Mouse (Mus musculus) lung, adult 18-20 months (tissue): Measurements from ENCODE around the gene Gm8439.
"Not testable (repeated sequence)": the region's sequence is repeated elsewhere in the genome, so short reads cannot be mapped to it uniquely, and the experiment has no call there.

ENCODE experiments used
- DNase-seq, 2 experiments: peaks; one replicate each; pipeline ENCODE4 v3.0.0; 2022; ENCODE audit warnings: mixed read lengths in 2 of 2

The Gm8439 gene

DNA sequence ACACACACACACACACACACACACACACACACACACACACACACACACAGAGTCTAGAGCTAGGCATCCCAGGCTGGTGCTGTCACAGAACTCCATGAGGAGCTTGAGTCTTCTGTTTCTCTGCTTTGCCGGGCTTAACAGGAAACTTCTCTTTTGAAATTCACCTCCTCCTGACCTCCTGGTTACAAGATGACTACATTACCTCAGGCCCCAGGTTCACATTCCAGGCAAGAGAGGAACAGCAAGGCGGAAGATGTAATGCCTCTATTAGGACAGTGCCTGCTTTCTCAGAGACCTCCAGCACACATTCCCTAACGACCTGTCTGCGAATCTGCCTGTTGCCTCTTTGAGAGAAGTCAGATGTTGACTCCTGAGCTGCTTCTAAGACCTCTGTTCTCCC is at the start of gene Gm8439:
Gene Gm8439, plus strand, starts transcription at position 301 of the 400 bp plus-strand sequence.
- no peak for DNase-seq

DNA sequence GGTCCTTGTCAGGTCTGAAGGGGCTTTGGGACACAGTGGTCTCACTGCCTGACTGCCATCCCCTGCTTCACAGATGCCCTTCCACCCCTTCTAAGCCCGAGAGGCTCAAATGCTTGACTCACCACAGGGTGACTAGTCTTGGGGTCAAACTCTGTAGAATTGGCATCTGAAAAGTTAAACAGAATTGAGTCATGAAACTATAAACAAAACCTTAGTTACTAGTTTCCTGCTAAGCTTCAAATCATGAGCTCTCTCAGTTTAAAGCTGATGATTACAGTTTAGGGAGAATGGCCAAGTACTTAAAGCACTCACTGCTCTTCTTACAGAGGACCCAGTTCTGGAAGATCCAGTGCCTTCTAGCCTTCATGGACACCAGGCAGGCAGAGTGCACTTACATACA is 43.6 kb upstream of the Gm8439 start:
- DNase-seq, result no peak

DNA sequence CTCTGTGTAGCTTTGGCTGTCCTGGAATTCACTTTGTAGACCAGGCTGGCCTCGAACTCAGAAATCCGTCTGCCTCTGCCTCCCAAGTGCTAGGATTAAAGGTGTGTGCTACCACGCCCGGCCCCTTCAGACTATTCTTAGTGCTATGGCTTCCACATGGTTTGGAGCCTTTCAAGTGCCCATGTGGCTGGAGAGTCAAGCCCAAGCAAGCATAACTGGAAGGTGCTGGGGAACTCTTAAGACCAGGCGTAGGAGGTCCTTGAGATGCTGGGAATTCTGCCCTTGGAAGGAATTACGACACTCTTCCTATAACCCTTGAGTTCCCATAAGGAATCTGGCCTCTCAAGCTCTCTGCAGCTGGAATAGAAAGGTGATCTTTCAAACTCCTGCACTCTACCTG is 32.0 kb upstream of the Gm8439 start:
- peak; percentile 43 to 46 for DNase-seq

DNA sequence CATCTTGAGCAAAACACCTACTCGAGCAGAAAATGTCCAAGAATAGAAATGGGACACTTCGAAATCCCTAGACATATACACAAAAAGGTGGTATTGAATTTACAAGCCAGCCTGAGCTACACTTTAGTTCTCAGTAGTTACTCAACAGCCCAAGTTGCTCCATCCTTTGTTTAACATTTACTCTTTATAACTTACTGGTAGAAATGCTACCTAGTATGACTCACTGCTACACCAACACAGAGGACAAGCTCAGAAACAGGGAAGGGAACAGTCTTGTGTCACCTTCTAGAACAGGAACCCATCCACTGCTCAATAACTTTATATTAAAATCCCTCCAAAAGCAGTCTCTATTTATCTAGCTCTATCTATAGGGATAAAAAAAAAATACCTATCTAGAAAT is 22.8 kb upstream of the Gm8439 start:
- peak in 1 of 2 experiments; percentile 15 for DNase-seq

DNA sequence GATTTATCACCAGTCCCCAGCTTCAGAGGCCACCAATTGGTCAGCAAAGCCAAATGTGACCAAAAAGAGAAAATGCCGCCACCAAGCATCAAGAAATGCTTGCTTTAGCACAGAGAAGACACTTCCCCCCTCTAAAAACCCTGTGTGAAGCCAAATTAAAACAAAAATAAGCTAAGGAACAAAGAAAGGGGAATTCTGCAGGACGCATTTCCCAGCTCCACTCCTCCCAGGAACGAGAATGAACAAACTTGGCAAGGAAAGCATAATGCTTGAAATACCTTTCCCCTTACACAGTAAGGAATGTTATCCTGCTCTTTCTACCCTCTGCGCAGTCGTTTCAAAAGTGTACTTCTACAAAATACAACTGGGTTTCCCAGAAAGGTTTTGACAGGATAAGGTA is 20.5 kb upstream of the Gm8439 start:
- DNase-seq, result peak; percentile 15 to 50

DNA sequence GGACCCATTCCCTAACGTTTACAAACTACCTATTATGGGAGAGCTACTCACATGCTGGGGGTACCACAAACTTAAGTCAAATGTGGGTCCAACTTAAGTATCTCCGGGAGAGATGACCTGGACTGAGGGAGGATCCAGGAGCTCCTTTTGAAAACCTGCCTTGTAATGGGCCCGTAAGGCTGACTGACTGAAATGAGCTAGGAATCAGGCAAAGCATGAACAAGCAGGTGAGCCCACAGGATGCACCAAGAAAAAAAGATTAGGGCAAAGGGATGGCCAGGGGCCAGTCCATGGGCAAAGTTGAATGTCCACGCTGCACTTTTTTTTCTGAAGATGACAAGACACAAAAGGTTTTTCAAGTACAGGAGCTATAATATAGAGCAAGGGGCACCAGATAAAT is 19.5 kb upstream of the Gm8439 start:
- DNase-seq, result no peak

DNA sequence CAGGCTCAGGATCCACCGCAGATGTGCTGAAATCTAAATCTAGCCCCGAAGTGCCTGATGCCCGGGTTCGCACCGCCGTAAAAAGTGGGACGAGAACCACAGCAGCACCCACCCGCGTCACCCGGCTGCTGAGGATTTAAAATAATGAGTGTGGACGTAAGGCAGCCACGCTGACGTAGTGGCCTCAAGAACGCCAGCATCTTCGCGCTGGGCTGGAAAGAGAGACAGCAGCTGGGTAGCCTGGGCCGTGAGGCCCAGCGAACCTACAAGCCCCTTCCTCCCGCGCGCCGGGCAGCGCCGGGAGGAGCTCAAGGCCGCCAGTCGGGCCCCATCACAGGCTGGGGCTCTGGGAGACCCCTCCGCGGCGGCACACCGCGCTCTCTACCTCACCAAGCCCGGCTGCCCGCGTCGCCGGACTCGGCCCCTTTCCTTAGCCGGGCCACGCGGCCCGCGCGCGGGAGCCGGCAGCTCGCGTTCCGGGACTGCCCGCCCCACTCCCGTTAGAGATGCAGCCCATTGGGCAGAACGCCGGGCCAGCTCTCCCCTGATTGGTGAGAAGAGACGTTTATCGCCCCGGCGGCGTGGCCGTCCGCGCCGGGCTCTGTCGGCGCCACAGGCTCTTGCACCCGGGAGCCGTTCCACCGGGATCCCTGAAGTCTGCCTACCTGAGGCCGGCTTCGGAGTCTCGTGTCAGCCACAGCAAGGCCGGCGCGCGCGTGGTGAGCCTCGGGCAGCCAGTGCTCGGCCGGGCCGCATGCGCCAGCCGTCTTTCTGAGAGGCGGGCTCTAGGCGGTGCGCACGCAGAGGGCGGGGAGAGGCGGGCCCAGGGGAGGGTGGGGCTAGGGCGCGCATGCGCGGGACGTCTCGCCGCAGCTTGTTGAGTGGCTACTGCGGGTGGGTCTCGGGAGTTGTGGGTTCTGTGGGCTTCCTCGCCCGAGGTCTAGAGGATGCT is 18.8 kb upstream of the Gm8439 start, which contains the start of gene Ctps:
Gene Ctps, minus strand, starts transcription at position 791 of the 952 bp plus-strand sequence.
- peak; percentile 93 for DNase-seq

DNA sequence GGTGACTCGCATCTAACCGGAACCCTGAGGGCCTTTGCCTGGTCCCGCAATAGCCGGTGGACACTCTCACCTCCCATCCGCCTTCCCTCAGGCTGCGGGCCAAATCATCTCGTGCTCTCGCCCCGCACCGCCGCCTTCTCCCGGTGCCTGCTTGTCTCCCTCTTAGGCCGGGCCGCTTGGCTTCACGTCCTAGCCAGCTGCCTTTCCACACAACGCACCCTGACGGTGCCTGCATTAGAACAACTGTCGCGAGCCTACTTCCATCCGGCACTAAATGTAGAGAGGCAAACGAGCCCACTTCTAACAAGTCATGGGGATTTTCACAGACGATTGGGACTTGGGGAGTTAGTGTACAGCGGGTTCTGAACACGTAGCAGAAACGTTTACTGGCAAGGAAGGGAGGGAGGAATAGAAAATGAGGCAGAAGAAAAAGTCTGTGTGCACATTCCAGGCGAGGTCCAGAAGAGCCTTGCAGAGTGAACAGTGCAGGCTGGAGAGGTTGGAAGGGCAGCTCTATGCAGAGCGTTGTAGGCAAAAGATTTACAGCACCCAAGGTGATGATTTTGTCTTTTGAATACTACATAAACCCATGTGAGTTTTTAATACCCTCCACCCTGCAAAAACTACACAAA is 18.0 kb upstream of the Gm8439 start:
- no peak for DNase-seq

DNA sequence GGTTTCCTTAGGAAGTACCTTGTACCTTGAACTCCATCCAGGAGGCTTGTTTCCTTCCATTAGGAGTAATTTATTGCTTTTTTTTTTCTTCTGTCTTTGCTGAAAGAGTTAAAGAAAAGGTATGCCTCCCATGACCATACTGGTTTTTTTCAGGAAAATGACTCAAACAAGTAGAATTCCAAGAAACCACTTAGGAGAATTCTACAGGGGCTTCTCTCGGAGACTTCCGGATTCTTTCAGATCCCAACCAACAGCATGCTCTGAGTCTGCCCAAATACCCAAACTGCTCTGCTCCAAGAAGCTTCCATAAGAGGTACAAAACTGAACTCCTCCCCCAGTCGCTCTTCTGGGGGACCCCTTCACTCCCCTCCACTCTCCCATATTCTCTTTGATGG is 17.5 kb upstream of the Gm8439 start:
- DNase-seq, result no peak

DNA sequence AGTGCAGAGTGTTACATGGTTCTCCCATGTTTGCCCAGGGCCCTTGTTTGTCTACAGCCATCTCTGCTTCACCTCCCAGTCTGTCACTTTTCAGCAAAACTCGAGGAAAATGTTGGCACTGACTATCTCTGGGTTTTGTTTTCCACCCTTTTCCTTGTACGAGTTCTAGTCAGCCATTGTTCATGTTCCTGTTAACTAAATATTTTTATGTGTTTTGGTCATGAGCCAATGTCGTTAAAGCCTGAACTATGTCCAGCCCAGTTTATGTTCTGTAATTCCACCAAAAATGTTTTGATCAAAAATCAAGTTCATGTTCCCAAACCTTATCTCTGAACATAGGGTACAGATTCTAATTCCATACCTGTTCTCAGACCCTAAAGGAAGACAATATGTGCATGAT is 16.9 kb upstream of the Gm8439 start:
- peak in 1 of 2 experiments; percentile 14 for DNase-seq

DNA sequence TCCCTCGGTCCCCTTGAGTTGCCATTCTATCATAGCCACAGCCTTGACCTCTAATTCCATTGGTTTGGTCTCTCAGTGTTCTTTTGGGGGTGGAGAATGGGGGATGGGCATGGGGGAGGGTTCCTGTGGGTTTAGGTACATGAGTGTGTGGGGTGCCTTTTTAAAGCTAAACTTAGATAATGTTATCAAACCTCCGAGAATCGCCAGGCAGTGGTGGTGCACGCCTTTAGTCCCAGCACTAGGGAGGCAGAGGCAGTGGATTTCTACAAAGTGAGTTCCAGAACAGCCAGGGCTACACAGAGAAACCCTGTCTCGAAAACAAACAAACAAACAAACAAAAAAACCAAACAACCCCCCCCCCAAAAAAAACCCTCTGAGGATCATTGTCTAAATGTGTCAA is 7.7 kb upstream of the Gm8439 start:
- DNase-seq, result no peak

DNA sequence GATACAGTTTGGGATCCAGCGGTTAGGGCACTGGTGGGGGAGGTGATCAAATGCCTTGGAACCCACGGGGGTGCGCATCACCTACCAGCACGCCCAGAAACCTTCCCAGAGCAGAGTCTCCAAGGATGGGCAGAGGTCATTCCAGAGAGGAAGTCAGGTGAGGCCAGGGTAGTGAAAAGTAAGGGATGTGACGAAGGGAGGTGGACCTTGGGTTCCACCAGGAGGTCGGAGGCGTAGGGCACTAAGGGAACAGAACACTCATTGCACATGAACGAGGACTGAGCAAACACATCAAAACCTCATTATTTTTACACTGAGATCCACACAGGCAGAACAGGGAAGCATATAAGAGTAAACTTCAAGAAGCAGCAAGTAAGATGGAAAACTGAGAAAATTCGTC is 6.8 kb upstream of the Gm8439 start:
- no peak for DNase-seq

DNA sequence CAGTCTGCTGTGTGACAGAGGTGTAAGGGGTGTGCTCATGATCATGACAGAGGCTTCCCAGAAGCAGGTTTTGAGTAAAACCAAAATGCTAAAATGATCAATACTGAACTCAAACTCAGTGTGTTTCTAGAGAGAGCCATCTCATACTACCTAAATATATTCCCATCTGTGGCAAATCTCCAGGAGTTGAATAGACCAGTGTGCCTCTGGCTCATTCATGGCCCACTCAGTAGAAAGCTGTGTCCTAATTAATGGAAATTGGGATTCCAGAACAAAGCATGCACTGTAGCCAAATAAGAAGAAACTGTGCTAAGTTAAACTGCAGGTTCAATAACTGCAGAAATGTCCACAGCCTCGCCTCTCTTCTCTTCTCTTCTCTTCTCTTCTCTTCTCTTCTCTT is 1.6 kb upstream of the Gm8439 start:
- DNase-seq, result no peak

DNA sequence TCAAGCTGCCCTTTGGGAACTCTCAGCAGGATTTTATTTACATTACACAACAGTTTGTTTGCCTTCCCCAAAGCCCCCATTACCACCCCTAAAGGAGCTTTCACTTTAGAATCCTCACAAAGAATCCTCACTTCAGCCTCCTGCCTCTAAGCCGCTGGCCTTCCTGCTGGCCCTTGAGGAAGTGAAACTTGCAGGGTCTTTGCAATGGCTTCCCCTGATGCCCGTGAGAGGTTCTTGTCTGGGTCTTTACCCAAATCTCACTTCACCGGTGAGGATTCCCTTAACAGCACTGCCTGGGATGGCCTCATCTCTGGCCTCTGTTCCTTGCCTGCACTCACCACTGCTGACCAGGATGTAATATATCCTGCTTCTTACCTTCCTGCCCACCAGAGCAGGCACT is 525 bp downstream of the Gm8439 start:
- no peak for DNase-seq

DNA sequence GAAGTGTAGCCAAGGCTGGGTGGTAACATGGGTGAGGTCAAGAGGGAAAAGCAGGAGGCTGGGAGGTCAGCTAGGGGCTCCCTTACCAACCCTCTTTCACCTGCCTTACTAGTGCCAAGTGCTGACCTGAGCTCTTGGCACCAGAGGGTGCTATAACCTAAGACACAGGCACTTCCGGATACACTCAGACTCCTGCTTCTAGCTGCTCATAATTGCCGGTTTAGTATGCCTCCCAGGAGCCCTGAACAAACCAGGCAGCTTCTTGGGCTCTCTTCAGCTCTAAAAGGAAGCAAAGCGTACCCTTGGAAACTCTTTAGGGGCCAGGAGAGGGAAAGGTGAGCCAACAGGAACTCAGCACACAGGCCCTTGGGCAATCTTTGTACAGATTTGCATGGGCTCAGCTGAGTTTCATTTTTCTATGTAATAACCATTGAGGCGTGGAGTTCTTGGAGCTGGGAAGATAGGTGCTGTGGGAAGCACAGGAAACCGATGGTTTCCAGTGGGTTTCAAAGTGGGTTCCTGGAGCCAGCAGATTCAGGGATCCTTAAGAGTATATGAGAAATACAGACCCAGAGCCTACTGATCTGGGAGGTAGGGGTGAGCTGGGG is 1.4 kb downstream of the Gm8439 start:
- peak; percentile 61 to 64 for DNase-seq

DNA sequence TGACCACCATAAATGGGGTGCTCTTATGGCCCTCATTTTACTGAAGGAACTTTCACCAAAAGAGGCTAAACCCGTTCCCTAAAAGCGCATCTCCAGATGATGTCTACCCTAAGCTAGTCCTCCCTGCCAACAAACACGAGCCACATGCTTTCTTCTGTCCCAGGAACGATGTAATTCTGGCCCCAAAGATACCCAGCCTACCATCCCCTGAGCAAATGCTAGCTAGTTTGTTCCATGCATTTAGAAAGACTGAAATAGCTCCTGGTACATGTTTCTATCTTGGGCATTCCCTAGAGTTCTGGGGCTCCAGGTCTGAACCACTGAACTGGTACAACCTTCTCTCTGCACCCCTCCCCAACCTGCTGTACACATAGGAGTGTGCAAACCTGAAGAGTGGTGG is 2.4 kb downstream of the Gm8439 start:
- DNase-seq, result no peak

DNA sequence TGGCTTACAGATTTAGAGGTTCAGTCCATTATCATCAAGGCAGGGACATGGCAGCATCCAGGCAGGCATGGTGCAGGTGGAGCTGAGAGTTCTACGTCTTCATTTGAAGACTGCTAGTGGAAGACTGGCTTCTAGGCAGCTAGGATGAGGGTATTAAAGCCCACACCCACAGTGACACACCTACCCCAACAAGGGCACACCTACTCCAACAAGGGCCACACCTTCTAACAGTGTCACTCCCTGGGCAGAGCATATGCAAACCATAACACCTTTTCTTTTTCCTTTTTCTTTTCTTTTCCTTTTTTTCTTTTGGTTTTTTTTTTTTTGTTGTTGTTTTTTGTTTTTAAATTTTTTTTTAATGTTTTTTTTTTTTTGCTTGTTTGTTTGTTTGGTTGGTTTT is 7.7 kb downstream of the Gm8439 start:
- DNase-seq, result not testable (repeated sequence)

DNA sequence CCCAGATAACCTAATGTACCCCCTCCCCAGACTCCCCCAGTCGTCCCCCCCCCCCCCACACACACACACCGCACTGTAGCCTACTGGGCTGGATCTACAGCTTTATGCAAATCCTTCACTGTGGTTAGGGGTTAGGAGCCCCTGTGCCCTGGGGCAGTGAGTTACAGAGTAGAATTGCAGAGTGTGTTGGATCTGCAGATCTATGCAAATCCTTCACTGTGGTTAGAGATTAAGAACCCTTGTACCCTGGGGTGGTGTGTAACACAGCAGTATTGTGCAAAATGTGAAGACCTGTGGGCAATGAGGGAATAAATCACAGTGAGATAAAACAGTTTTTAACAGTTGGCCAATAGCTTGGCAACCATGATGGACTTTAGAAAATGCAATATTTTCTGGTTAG is 10.4 kb downstream of the Gm8439 start:
- no peak for DNase-seq

DNA sequence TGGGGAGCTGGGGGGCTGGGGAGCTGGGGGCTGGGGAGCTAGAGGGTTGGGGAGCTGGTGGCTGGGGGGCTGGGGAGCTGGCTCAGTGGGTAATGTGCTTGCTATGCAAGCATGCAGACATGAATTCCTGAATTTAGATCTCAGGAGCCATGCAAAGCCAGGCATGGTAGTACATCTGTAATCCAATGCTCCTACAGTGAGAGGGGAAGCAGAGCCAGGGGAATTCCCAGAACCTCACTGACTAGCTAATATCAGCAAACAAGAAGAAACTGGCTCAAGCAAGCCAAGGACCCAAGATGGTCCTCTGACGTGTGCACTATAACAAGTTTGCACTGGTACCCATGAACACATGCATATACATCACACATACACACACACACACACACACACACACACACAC is 13.2 kb downstream of the Gm8439 start:
- no peak for DNase-seq

DNA sequence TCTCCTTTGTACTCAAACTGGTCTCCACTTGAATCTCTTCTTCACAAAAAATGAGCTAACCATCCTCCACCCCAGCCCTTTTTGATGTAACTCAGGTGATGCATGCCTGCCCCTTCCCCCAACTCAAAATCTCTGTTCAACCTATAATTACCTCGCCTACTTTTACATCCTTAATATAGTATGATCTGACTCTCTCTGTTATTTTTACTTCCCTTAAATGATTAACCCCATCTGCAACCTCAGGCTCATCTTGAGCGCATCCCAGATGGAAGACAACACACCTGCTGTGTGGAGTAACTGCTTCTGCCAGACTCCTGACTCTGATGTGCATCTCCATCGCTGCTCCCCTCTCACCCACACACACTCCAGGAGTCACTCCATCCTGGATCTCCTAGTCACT is 14.1 kb downstream of the Gm8439 start:
- no peak for DNase-seq

DNA sequence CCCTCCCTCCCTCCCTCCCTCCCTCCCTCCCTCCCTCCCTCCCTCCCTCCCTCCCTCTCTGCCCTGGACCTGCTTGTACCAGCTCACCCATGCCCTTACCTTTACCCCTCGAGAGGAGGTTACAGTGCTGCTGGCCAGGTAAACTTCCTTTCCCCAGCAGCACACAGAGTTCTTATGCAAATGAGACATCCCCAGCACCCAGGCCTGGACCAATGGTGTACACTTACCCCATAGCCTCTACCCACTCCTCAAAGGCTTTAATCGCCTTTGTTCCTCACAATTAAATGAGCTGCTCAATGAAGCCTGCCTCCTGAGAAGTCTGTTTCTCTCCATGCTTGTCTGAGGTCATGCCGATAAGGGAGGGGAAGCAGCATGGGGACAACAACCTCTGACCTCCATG is 18.4 kb downstream of the Gm8439 start:
- no peak for DNase-seq

DNA sequence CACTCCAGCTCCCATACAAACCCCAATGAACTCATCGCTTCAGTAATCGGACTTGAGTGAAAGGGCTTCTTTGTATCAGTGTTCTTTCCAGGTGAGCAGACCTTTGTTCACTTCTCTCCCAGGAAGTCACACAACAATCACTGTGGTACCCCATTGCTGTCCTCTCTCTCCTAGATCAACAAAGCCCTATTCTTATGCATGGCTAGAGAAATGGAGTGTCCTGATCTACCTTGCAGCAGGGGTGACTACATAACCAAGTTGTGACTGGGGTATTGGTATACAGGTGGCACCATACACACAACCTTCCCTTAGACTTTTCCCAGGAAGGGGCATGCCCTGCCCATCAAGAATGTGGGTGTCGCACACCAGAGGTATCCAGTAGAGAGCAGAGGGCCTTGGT is 22.5 kb downstream of the Gm8439 start:
- no peak for DNase-seq

DNA sequence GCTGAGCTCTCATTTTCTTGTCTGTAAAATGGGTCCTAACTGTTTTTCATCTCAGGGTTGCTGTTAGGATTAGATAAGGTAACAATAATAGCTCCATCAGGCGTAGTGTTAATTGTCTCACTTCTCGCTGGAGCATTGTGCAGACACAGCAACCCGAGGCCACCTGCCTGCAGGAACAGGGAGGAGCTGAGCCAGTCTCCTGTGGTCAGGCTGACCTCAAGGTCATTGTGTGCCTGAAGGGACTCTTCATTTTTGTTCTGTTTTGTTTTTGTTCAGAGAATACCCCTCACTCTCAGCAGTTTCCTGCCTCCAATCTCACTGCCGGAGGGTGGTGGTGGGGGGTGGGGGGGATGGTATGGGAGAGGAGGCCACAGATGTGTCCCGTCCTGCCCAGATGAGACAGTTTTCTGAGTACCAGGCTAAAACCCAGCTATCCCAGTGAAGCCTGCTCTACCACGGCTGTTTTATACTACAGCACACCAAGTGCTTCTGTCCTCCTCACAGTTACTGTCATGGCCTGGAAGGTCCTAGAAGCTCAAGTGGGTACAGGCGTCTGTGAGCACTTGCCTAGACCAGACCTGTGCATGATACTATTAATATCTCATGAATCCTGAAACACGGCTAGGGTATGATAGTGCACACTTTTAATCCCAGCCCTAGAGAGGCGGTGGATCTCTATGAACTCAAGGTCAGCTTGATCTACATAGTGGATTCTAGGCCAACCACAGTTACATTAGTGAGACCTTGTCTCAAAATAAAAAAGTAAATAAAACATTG is 23.9 kb downstream of the Gm8439 start:
- DNase-seq, result no peak
